ENCODE assay signal across 15 mouse cellular contexts in the genomic region with DNA sequence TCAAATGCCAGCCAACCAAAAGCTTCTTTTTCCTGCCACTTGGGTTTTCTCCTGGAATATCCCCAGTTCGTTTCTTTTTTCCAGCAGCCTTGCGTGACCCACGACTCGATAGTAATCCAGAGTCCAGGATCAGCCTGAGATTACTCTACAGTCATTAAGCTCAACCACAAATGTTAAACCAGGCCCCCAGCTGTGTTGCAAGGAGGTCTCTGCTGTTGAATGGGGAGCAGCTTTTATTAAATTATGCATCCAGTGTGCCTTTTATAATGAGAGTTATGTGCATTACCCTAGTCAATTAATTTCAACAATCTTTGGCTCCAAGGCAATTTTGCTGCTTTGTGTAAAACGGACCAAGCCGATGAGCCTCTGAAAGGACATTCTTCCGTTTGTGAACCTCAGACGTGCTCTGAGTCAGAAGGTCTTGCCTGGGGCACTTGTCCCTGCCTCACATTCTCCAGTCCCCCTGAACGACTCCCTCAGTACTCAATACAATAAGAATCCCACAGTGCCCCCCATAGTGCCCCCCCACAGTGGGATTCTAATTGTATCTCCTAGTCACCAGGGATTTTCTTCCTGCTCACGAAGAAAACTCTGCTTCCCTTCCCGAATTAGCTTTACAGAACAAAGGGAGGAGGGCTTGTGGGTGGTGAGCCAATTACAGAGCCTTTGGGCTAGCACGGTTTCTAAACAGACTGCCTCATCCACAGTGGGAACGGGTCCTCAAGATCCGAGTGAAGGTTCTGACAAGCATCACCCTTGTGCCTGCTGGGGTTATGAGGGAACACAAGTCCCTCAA. TPM values are rescaled to one million over a fixed set of nuclear protein-coding genes. Genes with fewer than 3 reads are reported as not detected.
DNase-seq lines count a peak whose midpoint lies in the region; ATAC-seq and TF ChIP-seq lines count a peak whose summit lies in the region.
"Had no signal": no experiment of that assay in that cellular context is flagged by ENCODE, and none has a peak within 500 bp of the region (broad histone marks: within the 10 kb centered on the region; RNA-seq: fewer than 3 reads in every experiment).

No protein-coding gene starts in this region.

- H3K9ac ChIP-seq in forebrain, embryonic 14.5 days (ENCODE audit: low read length) = no peak overlapping the region; the same call in 1 of the 2 replicates
- H3K9ac ChIP-seq in midbrain, embryonic 11.5 days (ENCODE audit: low read length) = peak overlapping the region; percentile 44
- H3K9ac ChIP-seq: limb, embryonic 13.5 days had no signal

- peak; percentile 41 for DNase-seq in ZHBTc4 (ENCODE audit: low read depth, low spot score)
- DNase-seq in forebrain, embryonic 14.5 days (ENCODE audit: low spot score) = peak; percentile 58
- peak; percentile 92 for DNase-seq in midbrain, embryonic 11.5 days (ENCODE audit: low spot score, missing footprints)
- DNase-seq in left cerebral cortex, adult 18-20 months (ENCODE audit: low spot score in 2 of 2) = no peak
- no peak for DNase-seq in urinary bladder, postnatal 10 days (ENCODE audit: low spot score)
- no peak for DNase-seq in testis, postnatal 14 days (ENCODE audit: low spot score)
- DNase-seq in left cerebral cortex, adult 11 months (ENCODE audit: low spot score) = no peak
- DNase-seq: gastrocnemius, postnatal 14 days; kidney, postnatal 25 days; spleen, adult 18-20 months; thymus, postnatal 14 days had no signal

- no peak overlapping the region for H3K27ac ChIP-seq in forebrain, embryonic 14.5 days (ENCODE audit: low read depth, low read length)
- H3K27ac ChIP-seq in midbrain, embryonic 11.5 days (ENCODE audit: low read depth, low read length) = 0 out of 2 replicates have a peak overlapping the region, but pooled peaks have one; percentile 2
- H3K27ac ChIP-seq: limb, embryonic 13.5 days had no signal

- ATAC-seq in forebrain, embryonic 14.5 days = peak; percentile 47; the same call in 1 of the 2 replicates
- peak; percentile 74 for ATAC-seq in midbrain, embryonic 11.5 days (ENCODE audit: low FRiP score)

- H3K36me3 ChIP-seq in E14TG2a.4 (ENCODE audit: insufficient read depth, low read length) = no peaks in the 10 kb centered on the region
- H3K36me3 ChIP-seq in forebrain, embryonic 14.5 days (ENCODE audit: control insufficient read depth, insufficient read depth, low read length) = no peaks in the 10 kb centered on the region
- no peaks in the 10 kb centered on the region for H3K36me3 ChIP-seq in midbrain, embryonic 11.5 days (ENCODE audit: control insufficient read depth, insufficient read depth, low read length)
- H3K36me3 ChIP-seq: limb, embryonic 13.5 days had no signal

- peak overlapping the region; percentile 45 for H3K4me3 ChIP-seq in E14TG2a.4 (replicated peaks; ENCODE audit: low read length)
- no peak overlapping the region for H3K4me3 ChIP-seq in forebrain, embryonic 14.5 days (ENCODE audit: low read depth, low read length)
- no peak overlapping the region for H3K4me3 ChIP-seq in midbrain, embryonic 11.5 days (ENCODE audit: low read depth, low read length)
- H3K4me3 ChIP-seq: limb, embryonic 13.5 days had no signal

- no peak overlapping the region for H3K4me2 ChIP-seq in forebrain, embryonic 14.5 days (ENCODE audit: low read length)
- H3K4me2 ChIP-seq in midbrain, embryonic 11.5 days = peak overlapping the region; percentile 14
- H3K4me2 ChIP-seq: limb, embryonic 13.5 days had no signal

- H3K27me3 ChIP-seq in E14TG2a.4 (ENCODE audit: insufficient read depth, low read length) = no peaks in the 10 kb centered on the region
- H3K27me3 ChIP-seq in forebrain, embryonic 14.5 days (replicated peaks; ENCODE audit: control insufficient read depth, insufficient read depth, low read length) = no peaks in the 10 kb centered on the region
- H3K27me3 ChIP-seq in midbrain, embryonic 11.5 days (ENCODE audit: control insufficient read depth, insufficient read depth, low read length) = no peaks in the 10 kb centered on the region
- H3K27me3 ChIP-seq: CH12.LX; limb, embryonic 13.5 days had no signal

- no peak for TF ChIP-seq CTCF in E14TG2a.4 (conservative IDR thresholded peaks at IDR 0.05; ENCODE audit: low read length)

- H3K9me3 ChIP-seq in E14TG2a.4 (ENCODE audit: low read length) = peaks cover 15% of the 10 kb centered on the region
- H3K9me3 ChIP-seq in forebrain, embryonic 14.5 days (replicated peaks; ENCODE audit: control insufficient read depth, low read length) = no peaks in the 10 kb centered on the region
- H3K9me3 ChIP-seq in midbrain, embryonic 11.5 days (ENCODE audit: control insufficient read depth, low read length) = no peaks in the 10 kb centered on the region
- H3K9me3 ChIP-seq: limb, embryonic 13.5 days had no signal

- WGBS in forebrain, embryonic 14.5 days = 2% methylated on average over 14 of the region's 14 CpGs
- WGBS in midbrain, embryonic 11.5 days = 4% methylated on average over 14 of the region's 14 CpGs

- H3K4me1 ChIP-seq in E14TG2a.4 (replicated peaks; ENCODE audit: low read depth, low read length) = peaks cover 62% of the 10 kb centered on the region
- peaks cover 16% of the 10 kb centered on the region for H3K4me1 ChIP-seq in forebrain, embryonic 14.5 days (ENCODE audit: control insufficient read depth, insufficient read depth, low read length)
- H3K4me1 ChIP-seq in midbrain, embryonic 11.5 days (ENCODE audit: control insufficient read depth, insufficient read depth, low read length) = peaks cover 10% of the 10 kb centered on the region

RNA-seq across cellular contexts. Expression of a gene that starts 46.0 kb away (rescaled TPM):
- polyA plus RNA-seq in forebrain, embryonic 14.5 days (2014; fragmentation: Nextera tagmentation; extraction: Ambion mirVana) = 51.5 and 53.1 TPM in 2 replicates
- polyA plus RNA-seq in midbrain, embryonic 11.5 days (2014; fragmentation: Nextera tagmentation; extraction: Ambion mirVana) = 32.2 and 33.0 TPM in 2 replicates
- total RNA-seq in left cerebral cortex, adult 18-20 months (2021) = 10 to 100 TPM; 12.0 to 12.3 TPM

RNA-seq across cellular contexts. Expression of a gene that starts 51.0 kb away (rescaled TPM):
- 0.07 and 0.55 TPM in 2 replicates for polyA plus RNA-seq in forebrain, embryonic 14.5 days (2014; fragmentation: Nextera tagmentation; extraction: Ambion mirVana)
- 0.06 TPM in 1 of 2 replicates, not detected in the other for polyA plus RNA-seq in midbrain, embryonic 11.5 days (2014; fragmentation: Nextera tagmentation; extraction: Ambion mirVana)
- total RNA-seq in left cerebral cortex, adult 18-20 months (2021) = under 1 TPM; 0.21 to 0.26 TPM
- total RNA-seq: CH12.LX; gastrocnemius, postnatal 14 days; hematopoietic stem cell, adult 5-6 weeks had no signal

Comparison
In these comparisons a context has a peak if more than half of its experiments do, and no peak if none do; other contexts are left out.
1. DNase-seq: peak in ZHBTc4 (single experiment), forebrain, embryonic 14.5 days (single experiment) and midbrain, embryonic 11.5 days (single experiment); none in left cerebral cortex, adult 18-20 months (0 of 2), urinary bladder, postnatal 10 days (single experiment), testis, postnatal 14 days (single experiment) and left cerebral cortex, adult 11 months (single experiment).